Comparison of ENCODE assay signal across 8 mouse cellular contexts in the genomic region with DNA sequence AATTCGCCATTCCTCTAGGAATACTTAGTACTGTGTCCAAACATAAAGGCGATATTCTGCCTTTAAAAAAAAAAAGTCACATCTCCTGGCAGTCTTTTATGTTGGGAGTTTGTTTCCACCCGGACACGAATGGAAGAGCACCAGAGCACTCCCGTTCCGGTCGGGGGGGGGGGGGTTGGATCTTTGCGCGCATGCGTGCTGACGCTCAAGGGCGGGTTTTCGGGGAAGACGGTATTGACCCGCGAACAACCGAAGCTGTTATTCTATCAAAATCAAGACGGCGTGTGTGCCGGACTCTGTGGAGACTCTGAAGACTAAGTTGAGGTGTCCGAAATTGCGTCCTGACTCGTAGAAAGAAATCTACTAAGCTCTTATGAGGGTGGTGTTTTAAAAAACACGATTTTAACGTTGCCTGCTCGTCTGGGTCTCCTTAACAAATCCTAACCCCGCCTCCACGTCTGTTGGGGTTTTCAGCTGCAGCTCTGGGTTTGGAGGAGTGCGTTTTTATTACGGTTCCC. TPM values are rescaled to one million over a fixed set of nuclear protein-coding genes. Genes with fewer than 3 reads are reported as not detected.
A peak's percentile ranks its signal among the peaks of the same experiment; 100 is the strongest.
DNase-seq lines count a peak whose midpoint lies in the region; ATAC-seq lines count a peak whose summit lies in the region.

No protein-coding gene starts in this region.

- peak; percentile 96 for DNase-seq in NIH3T3 (ENCODE audit: low read depth)
- peak; percentile 91 to 93 for DNase-seq in cerebellum, postnatal 10 days
- peak; percentile 33 to 73 for DNase-seq in frontal cortex, postnatal 10 days (ENCODE audit: low spot score in 2 of 2)
- peak; percentile 78 to 80 for DNase-seq in layer of hippocampus, postnatal 14 days (ENCODE audit: low spot score in 2 of 2)
- DNase-seq in lung, postnatal 25 days (ENCODE audit: low spot score): peak; percentile 76
- DNase-seq in retina, postnatal 1 day: peak; percentile 97
- peak; percentile 57 to 58 for DNase-seq in urinary bladder, adult 18-20 months (ENCODE audit: low spot score in 2 of 2)

- H3K27ac ChIP-seq in hindbrain, embryonic 12.5 days: peak overlapping the region; percentile 74

- H3K4me2 ChIP-seq in hindbrain, embryonic 12.5 days (replicated peaks): peak overlapping the region; percentile 90

- peak overlapping the region; percentile 74 for H3K4me3 ChIP-seq in hindbrain, embryonic 12.5 days

- no peaks in the 10 kb centered on the region for H3K9me3 ChIP-seq in hindbrain, embryonic 12.5 days (replicated peaks)

- peaks cover 28% of the 10 kb centered on the region for H3K36me3 ChIP-seq in hindbrain, embryonic 12.5 days

- peaks cover 23% of the 10 kb centered on the region for H3K4me1 ChIP-seq in hindbrain, embryonic 12.5 days

- ATAC-seq in hindbrain, embryonic 12.5 days (ENCODE audit: low FRiP score): peak; percentile 87

- peak overlapping the region; percentile 90 for H3K9ac ChIP-seq in hindbrain, embryonic 12.5 days

- WGBS in hindbrain, embryonic 12.5 days: under 1% methylated on average over 30 of the region's 30 CpGs

- H3K27me3 ChIP-seq in hindbrain, embryonic 12.5 days: no peaks in the 10 kb centered on the region

RNA-seq across cellular contexts. Expression of a gene that starts 0.4 kb away (rescaled TPM):
- 17.9 and 18.6 TPM in 2 replicates for polyA plus RNA-seq in hindbrain, embryonic 12.5 days (2016; fragmentation: Nextera tagmentation; extraction: Ambion mirVana)
- total RNA-seq in layer of hippocampus, postnatal 14 days (2021): 1 to 10 TPM; 5.2 to 6.9 TPM

RNA-seq across cellular contexts. Expression of a gene that starts 0.5 kb away (rescaled TPM):
- polyA plus RNA-seq in hindbrain, embryonic 12.5 days (2016; fragmentation: Nextera tagmentation; extraction: Ambion mirVana): 64.6 and 72.8 TPM in 2 replicates
- total RNA-seq in layer of hippocampus, postnatal 14 days (2021): 10 to 100 TPM; 67.0 to 67.2 TPM

RNA-seq across cellular contexts. Expression of a gene that starts 25.8 kb away (rescaled TPM):
- not detected in 2 replicates for polyA plus RNA-seq in hindbrain, embryonic 12.5 days (2016; fragmentation: Nextera tagmentation; extraction: Ambion mirVana)
- total RNA-seq in layer of hippocampus, postnatal 14 days (2021): not detected

Comparison
In these comparisons a context has a peak if more than half of its experiments do, and no peak if none do; other contexts are left out.
1. Peak in every context shown above with its lines: DNase-seq, ATAC-seq, H3K4me3 ChIP-seq and H3K27ac ChIP-seq.